Mouse (Mus musculus): Measurements from ENCODE around the gene Plekhf1. TPM values are rescaled to one million over a fixed set of nuclear protein-coding genes. Genes with fewer than 3 reads are reported as not detected.

The Plekhf1 gene
- polyA plus RNA-seq, 1 experiment from 2014 or later: 3.0 TPM

DNA sequence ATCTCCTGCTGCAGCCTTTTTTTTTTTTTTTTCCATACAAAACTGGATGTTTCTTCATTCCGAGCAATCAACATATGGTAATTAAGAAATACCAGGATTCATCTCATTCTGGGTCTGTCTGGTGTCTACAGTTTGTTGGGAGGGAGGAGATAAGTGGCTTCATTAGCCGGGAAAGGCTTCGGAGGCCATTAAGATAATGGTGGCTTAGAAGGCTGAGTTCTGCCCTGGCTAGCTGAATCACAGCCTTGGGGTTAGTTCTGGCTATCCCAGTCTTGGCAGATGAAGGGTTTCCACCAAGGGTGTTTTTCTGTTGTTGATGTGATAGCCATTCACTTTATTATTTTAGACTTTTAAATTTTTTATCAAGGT is 26.5 kb downstream of the Plekhf1 start:
- no peak overlapping the region for H3K4me3 ChIP-seq (ENCODE audit: low read depth, low read length)
- no peak overlapping the region for H3K27ac ChIP-seq (replicated peaks; ENCODE audit: low read depth, low read length)
- no peak overlapping the region for H3K4me2 ChIP-seq (ENCODE audit: low read depth, low read length)
- WGBS: 42% methylated on average over 3 of the region's 3 CpGs
- no peak overlapping the region for H3K9ac ChIP-seq (replicated peaks; ENCODE audit: low read length)
- ATAC-seq (replicated peaks; ENCODE audit: insufficient number of reproducible peaks, low FRiP score, low TSS enrichment, low read depth) (no peak), DNase-seq (ENCODE audit: low spot score) (no peak)
- H3K4me1 ChIP-seq (ENCODE audit: control insufficient read depth, insufficient read depth, low read length): no peaks in the 10 kb centered on the region
- no peaks in the 10 kb centered on the region for H3K27me3 ChIP-seq (ENCODE audit: control insufficient read depth, insufficient read depth, low read length)
- H3K9me3 ChIP-seq (replicated peaks; ENCODE audit: control insufficient read depth, low read length): no peaks in the 10 kb centered on the region
- H3K36me3 ChIP-seq (replicated peaks; ENCODE audit: control insufficient read depth, insufficient read depth, low read depth, low read length): no peaks in the 10 kb centered on the region

- 3% methylated on average over 28 of the region's 28 CpGs for WGBS
- Histone ChIP-seq H3K9ac (replicated peaks; ENCODE audit: low read length) (0 out of 2 replicates have a peak overlapping the region, but pooled peaks have one; percentile 6), H3K27me3 (ENCODE audit: control insufficient read depth, insufficient read depth, low read length) (no peaks in the 10 kb centered on the region), H3K4me2 (ENCODE audit: low read depth, low read length) (peak overlapping the region; percentile 30), H3K4me1 (ENCODE audit: control insufficient read depth, insufficient read depth, low read length) (no peaks in the 10 kb centered on the region), H3K9me3 (replicated peaks; ENCODE audit: control insufficient read depth, low read length) (no peaks in the 10 kb centered on the region), H3K4me3 (ENCODE audit: low read depth, low read length) (no peak overlapping the region), H3K27ac (replicated peaks; ENCODE audit: low read depth, low read length) (no peak overlapping the region), H3K36me3 (replicated peaks; ENCODE audit: control insufficient read depth, insufficient read depth, low read depth, low read length) (no peaks in the 10 kb centered on the region)
- ATAC-seq (replicated peaks; ENCODE audit: insufficient number of reproducible peaks, low FRiP score, low TSS enrichment, low read depth) (peak; percentile 76; the same call in 1 of the 2 replicates), DNase-seq (ENCODE audit: low spot score) (peak; percentile 91)
Measured at GRCm38 (mm10) chr7:38200606-38201289, 27.1 kb downstream of the Plekhf1 start.

DNA sequence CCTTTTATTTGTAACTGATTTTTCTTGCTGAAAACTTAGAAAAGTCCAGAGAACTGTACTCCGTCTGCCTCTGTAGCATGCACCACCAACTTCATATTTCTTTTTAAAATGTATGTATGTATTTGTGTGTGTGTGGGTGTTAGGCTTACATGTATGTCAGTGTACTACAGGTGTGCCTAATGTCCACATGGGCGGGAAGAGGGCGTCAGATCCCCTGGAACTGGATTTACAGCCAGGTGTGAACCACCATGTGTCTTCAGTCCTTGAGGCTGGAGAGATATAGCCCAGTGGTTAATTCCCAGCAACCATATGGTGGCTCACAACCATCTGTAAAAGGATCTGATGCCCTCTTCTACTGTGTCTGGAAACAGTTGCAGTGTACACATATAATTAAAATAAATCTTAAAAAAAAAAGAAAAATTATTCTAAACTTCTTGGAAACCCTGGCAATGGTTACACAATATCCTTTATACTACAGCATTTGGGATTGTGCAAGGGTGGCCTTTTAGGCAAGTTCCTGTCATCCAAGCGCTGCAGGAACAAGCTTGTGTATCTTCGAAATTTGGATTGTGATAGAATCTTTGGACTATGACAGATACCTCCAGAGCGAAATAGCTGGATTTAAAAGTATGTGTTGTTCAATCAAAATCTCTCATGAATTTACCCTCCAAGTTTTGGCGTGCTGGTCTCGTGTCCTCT is 27.8 kb downstream of the Plekhf1 start:
- 70% methylated on average over 8 of the region's 8 CpGs for WGBS
- Histone ChIP-seq H3K27me3 (ENCODE audit: control insufficient read depth, insufficient read depth, low read length) (no peaks in the 10 kb centered on the region), H3K4me1 (ENCODE audit: control insufficient read depth, insufficient read depth, low read length) (no peaks in the 10 kb centered on the region), H3K9me3 (replicated peaks; ENCODE audit: control insufficient read depth, low read length) (no peaks in the 10 kb centered on the region), H3K9ac (replicated peaks; ENCODE audit: low read length) (no peak overlapping the region), H3K4me2 (ENCODE audit: low read depth, low read length) (no peak overlapping the region), H3K27ac (replicated peaks; ENCODE audit: low read depth, low read length) (no peak overlapping the region), H3K36me3 (replicated peaks; ENCODE audit: control insufficient read depth, insufficient read depth, low read depth, low read length) (no peaks in the 10 kb centered on the region), H3K4me3 (ENCODE audit: low read depth, low read length) (no peak overlapping the region)
- ATAC-seq (replicated peaks; ENCODE audit: insufficient number of reproducible peaks, low FRiP score, low TSS enrichment, low read depth) (no peak), DNase-seq (ENCODE audit: low spot score) (no peak)

- DNase-seq (ENCODE audit: low spot score): peak; percentile 27
- no peak overlapping the region for H3K4me3 ChIP-seq (ENCODE audit: low read depth, low read length)
- H3K4me1 ChIP-seq (ENCODE audit: control insufficient read depth, insufficient read depth, low read length): no peaks in the 10 kb centered on the region
- WGBS: 44% methylated on average over 10 of the region's 10 CpGs
- no peak overlapping the region for H3K9ac ChIP-seq (replicated peaks; ENCODE audit: low read length)
- H3K9me3 ChIP-seq (replicated peaks; ENCODE audit: control insufficient read depth, low read length): no peaks in the 10 kb centered on the region
- H3K27ac ChIP-seq (replicated peaks; ENCODE audit: low read depth, low read length): no peak overlapping the region
- ATAC-seq (replicated peaks; ENCODE audit: insufficient number of reproducible peaks, low FRiP score, low TSS enrichment, low read depth): no peak
- no peaks in the 10 kb centered on the region for H3K27me3 ChIP-seq (ENCODE audit: control insufficient read depth, insufficient read depth, low read length)
- H3K4me2 ChIP-seq (ENCODE audit: low read depth, low read length): no peak overlapping the region
- no peaks in the 10 kb centered on the region for H3K36me3 ChIP-seq (replicated peaks; ENCODE audit: control insufficient read depth, insufficient read depth, low read depth, low read length)
Measured at GRCm38 (mm10) chr7:38191571-38191970, 36.2 kb downstream of the Plekhf1 start.

GRCm38 (mm10) chr7:38191146-38191545 is 36.7 kb downstream of the Plekhf1 start:
- no peak; the same call in 1 of the 2 replicates for ATAC-seq (replicated peaks; ENCODE audit: insufficient number of reproducible peaks, low FRiP score, low TSS enrichment, low read depth)
- no peak overlapping the region for H3K4me3 ChIP-seq (ENCODE audit: low read depth, low read length)
- H3K4me2 ChIP-seq (ENCODE audit: low read depth, low read length): no peak overlapping the region
- WGBS: 54% methylated on average over 8 of the region's 8 CpGs
- no peaks in the 10 kb centered on the region for H3K27me3 ChIP-seq (ENCODE audit: control insufficient read depth, insufficient read depth, low read length)
- no peaks in the 10 kb centered on the region for H3K36me3 ChIP-seq (replicated peaks; ENCODE audit: control insufficient read depth, insufficient read depth, low read depth, low read length)
- no peak for DNase-seq (ENCODE audit: low spot score)
- H3K4me1 ChIP-seq (ENCODE audit: control insufficient read depth, insufficient read depth, low read length): no peaks in the 10 kb centered on the region
- H3K27ac ChIP-seq (replicated peaks; ENCODE audit: low read depth, low read length): no peak overlapping the region
- no peak overlapping the region for H3K9ac ChIP-seq (replicated peaks; ENCODE audit: low read length)
- no peaks in the 10 kb centered on the region for H3K9me3 ChIP-seq (replicated peaks; ENCODE audit: control insufficient read depth, low read length)

DNA sequence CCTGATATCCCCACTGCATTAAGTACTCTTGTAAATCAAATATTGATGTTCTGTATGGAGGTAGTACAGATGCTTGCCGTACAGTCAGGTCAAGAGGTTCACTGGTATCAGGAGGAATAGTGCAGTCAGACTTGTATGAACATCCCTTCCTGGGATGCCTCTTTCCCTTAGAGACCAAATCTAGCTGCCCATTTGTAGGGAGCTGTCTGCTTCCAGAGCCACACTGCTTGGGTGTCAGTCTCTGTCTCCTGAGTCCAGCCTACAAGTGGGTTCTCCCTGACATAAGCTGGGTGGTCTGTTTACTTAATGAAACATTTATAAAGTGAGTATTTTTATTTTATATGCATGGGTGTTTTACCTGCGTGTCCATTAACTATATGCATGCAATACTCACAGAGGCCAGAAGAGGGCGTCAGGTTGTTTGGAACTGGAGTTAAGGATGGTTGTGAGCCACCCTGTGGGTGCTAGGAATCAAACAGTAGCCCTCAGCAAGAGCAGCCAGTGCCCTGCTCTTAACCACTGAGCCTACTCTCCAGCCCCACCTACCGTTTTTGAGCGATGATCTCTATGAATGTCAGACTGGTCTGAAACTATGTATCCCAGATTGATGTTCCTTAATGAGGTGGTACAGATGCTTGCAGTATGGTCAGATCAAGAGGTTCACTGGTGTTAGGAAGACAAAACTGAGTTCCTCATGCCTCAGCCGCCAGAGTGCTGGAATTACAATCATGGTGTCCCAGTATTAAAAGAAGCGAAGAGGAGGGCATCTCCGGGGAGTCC is 37.6 kb downstream of the Plekhf1 start:
- Histone ChIP-seq H3K4me2 (ENCODE audit: low read depth, low read length) (no peak overlapping the region), H3K4me3 (ENCODE audit: low read depth, low read length) (no peak overlapping the region), H3K27ac (replicated peaks; ENCODE audit: low read depth, low read length) (no peak overlapping the region), H3K9ac (replicated peaks; ENCODE audit: low read length) (no peak overlapping the region), H3K4me1 (ENCODE audit: control insufficient read depth, insufficient read depth, low read length) (no peaks in the 10 kb centered on the region), H3K9me3 (replicated peaks; ENCODE audit: control insufficient read depth, low read length) (no peaks in the 10 kb centered on the region), H3K27me3 (ENCODE audit: control insufficient read depth, insufficient read depth, low read length) (no peaks in the 10 kb centered on the region), H3K36me3 (replicated peaks; ENCODE audit: control insufficient read depth, insufficient read depth, low read depth, low read length) (no peaks in the 10 kb centered on the region)
- whole genome bisulfite sequencing: 87% methylated on average over 8 of the region's 8 CpGs
- DNase-seq (ENCODE audit: low spot score): no peak
- ATAC-seq (replicated peaks; ENCODE audit: insufficient number of reproducible peaks, low FRiP score, low TSS enrichment, low read depth): no peak

DNA sequence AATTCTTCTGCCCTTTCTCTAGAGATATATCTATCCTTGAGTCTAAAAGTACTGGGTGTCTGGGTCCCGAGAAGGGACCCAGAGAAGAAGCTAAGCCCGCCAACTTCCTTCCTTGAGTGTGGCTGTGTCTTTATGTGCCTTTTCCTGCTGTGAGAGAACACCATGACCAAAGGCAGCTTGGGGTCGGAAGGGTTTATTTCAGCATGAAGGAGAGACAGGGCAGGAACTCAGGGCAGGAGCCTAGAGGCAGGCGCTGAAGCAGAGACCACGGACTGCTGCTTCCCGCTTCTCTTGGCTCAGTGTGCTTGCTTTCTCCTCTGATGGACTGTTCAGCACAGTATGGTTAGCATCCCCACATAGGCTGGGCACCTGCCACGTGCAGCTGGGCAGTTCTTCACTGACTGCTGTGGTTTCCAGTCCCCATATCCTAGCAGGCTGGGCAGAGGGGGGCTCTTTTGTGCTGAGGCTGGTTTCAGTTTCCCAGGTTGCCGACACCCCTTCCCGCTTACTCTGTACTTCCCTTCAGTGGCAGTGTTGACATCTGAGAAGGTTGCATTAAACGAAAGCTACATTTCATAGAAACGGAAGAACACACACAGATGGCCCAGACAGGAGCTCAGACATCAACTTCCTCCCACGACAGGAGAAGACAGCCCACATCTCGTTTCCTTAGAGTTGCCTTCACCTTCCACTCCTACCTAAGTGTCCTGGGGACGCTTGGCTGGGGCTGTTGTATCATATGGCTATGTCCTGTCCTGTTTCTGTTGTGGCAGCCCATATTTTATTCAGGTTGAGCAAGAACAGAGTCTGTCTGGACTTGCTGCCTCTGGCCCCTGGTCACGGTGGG is 38.5 kb downstream of the Plekhf1 start:
- no peaks in the 10 kb centered on the region for H3K27me3 ChIP-seq (ENCODE audit: control insufficient read depth, insufficient read depth, low read length)
- DNase-seq (ENCODE audit: low spot score) (no peak), ATAC-seq (replicated peaks; ENCODE audit: insufficient number of reproducible peaks, low FRiP score, low TSS enrichment, low read depth) (no peak)
- 77% methylated on average over 15 of the region's 15 CpGs for WGBS
- H3K4me2 ChIP-seq (ENCODE audit: low read depth, low read length): no peak overlapping the region
- H3K9me3 ChIP-seq (replicated peaks; ENCODE audit: control insufficient read depth, low read length): no peaks in the 10 kb centered on the region
- no peak overlapping the region for H3K27ac ChIP-seq (replicated peaks; ENCODE audit: low read depth, low read length)
- H3K36me3 ChIP-seq (replicated peaks; ENCODE audit: control insufficient read depth, insufficient read depth, low read depth, low read length): no peaks in the 10 kb centered on the region
- H3K9ac ChIP-seq (replicated peaks; ENCODE audit: low read length): no peak overlapping the region
- no peak overlapping the region for H3K4me3 ChIP-seq (ENCODE audit: low read depth, low read length)
- no peaks in the 10 kb centered on the region for H3K4me1 ChIP-seq (ENCODE audit: control insufficient read depth, insufficient read depth, low read length)

Data from embryonic facial prominence, embryonic 11.5 days (tissue).